Mouse (Mus musculus) forebrain, embryonic 11.5 days (tissue): ENCODE results near the gene Oas1e. TPM values are rescaled to one million over a fixed set of nuclear protein-coding genes. Genes with fewer than 3 reads are reported as not detected.

Experiments used
- ATAC-seq: fragments of 200-750 bp; cut with Nextera tagmentation; replicated peaks from 2 replicates; pipeline ENCODE4 v1.8.0; 2017; ENCODE audit warnings: moderate TSS enrichment; ENCODE audit not compliant: low FRiP score
- DNase-seq: peaks from one replicate; pipeline ENCODE4 v3.0.0-alpha.2; 2017; ENCODE audit warnings: low spot score
- H3K27ac ChIP-seq: fragments of 300-500 bp; sonication (generic); 2 replicates; pipeline ENCODE4 v1.5.1; 2014; ENCODE audit warnings: low read depth, low read length
- H3K27me3 ChIP-seq: fragments of 300-500 bp; sonication (generic); 2 replicates; pipeline ENCODE4 v1.6.1; 2014; ENCODE audit warnings: mild to moderate bottlenecking, low read length, mixed read lengths; ENCODE audit not compliant: control insufficient read depth, insufficient read depth
- H3K36me3 ChIP-seq: fragments of 300-500 bp; sonication (generic); 2 replicates; pipeline ENCODE4 v1.6.1; 2014; ENCODE audit warnings: mild to moderate bottlenecking, low read length, moderate library complexity, mixed read lengths; ENCODE audit not compliant: control insufficient read depth, insufficient read depth
- H3K4me1 ChIP-seq: fragments of 300-500 bp; sonication (generic); replicated peaks from 2 replicates; pipeline ENCODE4 v1.6.1; 2014; ENCODE audit warnings: low read length, mixed read lengths; ENCODE audit not compliant: control insufficient read depth, insufficient read depth
- H3K4me2 ChIP-seq: fragments of 300-500 bp; sonication (generic); 2 replicates; pipeline ENCODE4 v1.6.1; 2014; ENCODE audit warnings: low read depth, mild to moderate bottlenecking, low read length, moderate library complexity, mixed read lengths; ENCODE audit not compliant: severe bottlenecking
- H3K4me3 ChIP-seq: fragments of 300-500 bp; sonication (generic); 2 replicates; pipeline ENCODE4 v1.5.1; 2014; ENCODE audit warnings: low read depth, low read length
- H3K9ac ChIP-seq: fragments of 300-500 bp; sonication (generic); 2 replicates; pipeline ENCODE4 v1.6.1; 2014; ENCODE audit warnings: low read length
- H3K9me3 ChIP-seq: fragments of 300-500 bp; sonication (generic); 2 replicates; pipeline ENCODE4 v1.6.1; 2016; ENCODE audit warnings: low read length, mixed read lengths; ENCODE audit not compliant: control insufficient read depth
- WGBS: fragments of 180-500 bp; shearing (Covaris S2); extraction: QIAGEN DNeasy Blood & Tissue Kit; methylation state at CpG from one replicate; pipeline ENCODE4 v1.1.7; 2014; 5-methylcytosine and 5-hydroxymethylcytosine counted together
- polyA plus RNA-seq: library from polyadenylated mRNA; unstranded; fragments of >200 nt; fragmentation: Nextera tagmentation; extraction: Ambion mirVana; gene quantifications from 2 replicates; pipeline ENCODE4 v1.2.1, GENCODE M21; 2014

The Oas1e gene
- polyA plus RNA-seq, 1 experiment from 2014 or later: not detected

DNA sequence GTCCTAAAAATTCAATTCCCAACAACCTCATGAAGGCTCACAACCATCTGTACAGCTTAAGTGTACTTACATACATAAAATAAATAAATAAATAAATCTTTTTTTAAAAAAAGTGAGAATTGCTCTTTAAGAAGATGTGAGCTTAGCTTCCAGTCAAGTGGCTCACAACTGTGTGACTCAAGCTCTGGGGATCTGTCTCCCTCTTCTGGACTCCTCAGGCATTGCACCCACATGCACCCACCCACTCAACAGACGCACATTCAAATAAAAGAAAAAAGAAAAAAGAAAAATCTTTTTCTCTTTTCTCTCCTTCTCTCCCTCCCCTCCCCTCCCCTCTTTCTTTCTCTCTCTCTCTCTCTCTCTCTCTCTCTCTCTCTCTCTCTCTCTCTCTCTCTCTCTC, 13.7 kb downstream of the Oas1e start:
- Histone ChIP-seq H3K4me2 (no peak overlapping the region), H3K9me3 (no peaks in the 10 kb centered on the region), H3K27ac (no peak overlapping the region), H3K4me1 (no peaks in the 10 kb centered on the region), H3K4me3 (no peak overlapping the region), H3K36me3 (no peaks in the 10 kb centered on the region), H3K27me3 (no peaks in the 10 kb centered on the region), H3K9ac (no peak overlapping the region)
- no peak for DNase-seq
- 86% methylated on average over 1 of the region's 1 CpGs for WGBS
- no peak for ATAC-seq

DNA sequence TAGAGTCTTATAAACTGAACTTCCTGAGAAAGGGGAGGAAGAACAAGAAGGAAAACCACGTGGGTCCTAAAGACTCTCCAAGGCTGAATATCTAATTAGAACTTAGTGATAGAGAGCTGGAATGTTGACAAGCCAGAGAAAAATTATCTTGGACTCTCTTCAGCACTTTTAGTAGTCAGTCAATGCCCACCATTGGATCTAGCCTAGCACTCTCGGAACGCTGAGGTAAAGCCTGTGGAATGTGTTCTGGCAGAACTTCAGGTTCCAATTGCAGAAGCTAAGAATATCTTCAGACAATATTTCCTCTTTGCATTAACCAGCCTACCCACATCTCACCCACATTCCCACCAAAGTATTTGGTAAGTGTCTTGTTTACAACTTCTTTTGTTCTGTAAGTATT, 15.4 kb downstream of the Oas1e start:
- H3K9me3 ChIP-seq: no peaks in the 10 kb centered on the region
- no peak overlapping the region for H3K4me3 ChIP-seq
- H3K9ac ChIP-seq: no peak overlapping the region
- no peaks in the 10 kb centered on the region for H3K27me3 ChIP-seq
- H3K27ac ChIP-seq: no peak overlapping the region
- H3K36me3 ChIP-seq: no peaks in the 10 kb centered on the region
- no peak for ATAC-seq
- WGBS: 56% methylated on average over 3 of the region's 3 CpGs
- no peak overlapping the region for H3K4me2 ChIP-seq
- no peak for DNase-seq
- no peaks in the 10 kb centered on the region for H3K4me1 ChIP-seq

DNA sequence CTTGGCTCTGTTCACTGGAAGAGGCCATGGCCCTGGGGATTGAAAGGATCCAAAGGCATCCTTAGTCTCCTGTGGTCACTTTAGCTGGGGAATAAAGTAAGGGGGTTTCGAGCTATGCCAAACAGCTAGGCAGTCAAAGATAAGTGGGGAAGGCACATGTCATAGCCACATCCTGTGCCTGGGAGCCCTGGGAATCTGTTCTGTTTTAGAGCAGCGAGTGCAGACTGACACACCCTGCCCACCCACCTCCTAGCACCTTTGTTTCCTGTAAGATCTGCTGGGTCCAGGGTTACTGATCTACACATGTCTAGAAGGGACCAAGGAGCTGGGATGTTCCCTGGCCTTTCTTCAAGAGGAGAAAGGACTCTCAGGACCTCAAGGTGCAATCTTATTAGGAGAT, 16.4 kb downstream of the Oas1e start:
- no peaks in the 10 kb centered on the region for H3K4me1 ChIP-seq
- no peak overlapping the region for H3K4me2 ChIP-seq
- H3K4me3 ChIP-seq: no peak overlapping the region
- no peak for ATAC-seq
- no peaks in the 10 kb centered on the region for H3K27me3 ChIP-seq
- WGBS: 78% methylated on average over 2 of the region's 2 CpGs
- no peaks in the 10 kb centered on the region for H3K9me3 ChIP-seq
- no peaks in the 10 kb centered on the region for H3K36me3 ChIP-seq
- H3K27ac ChIP-seq: no peak overlapping the region
- no peak for DNase-seq
- no peak overlapping the region for H3K9ac ChIP-seq

DNA sequence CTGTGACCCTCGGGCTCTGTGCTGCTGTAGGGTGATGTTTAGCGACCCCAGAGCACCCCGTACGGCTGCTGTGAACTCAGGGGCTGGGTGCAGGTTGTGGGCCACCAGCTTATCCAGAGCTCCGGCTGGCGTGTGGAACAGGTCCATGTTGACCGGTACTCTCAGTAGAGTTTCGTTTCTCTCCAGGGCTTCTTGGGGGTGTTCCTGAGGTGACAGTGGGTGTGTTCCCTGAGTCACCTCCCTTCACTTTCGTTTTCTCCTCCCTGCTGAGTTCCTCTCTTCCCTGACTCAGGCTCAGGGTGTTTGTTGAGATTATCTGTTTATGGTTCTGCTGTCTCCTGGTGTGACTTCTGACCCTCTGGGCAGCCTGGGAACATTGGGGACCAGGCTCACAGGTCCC, 17.9 kb downstream of the Oas1e start, which contains the start of gene Oas3:
Oas3 (minus strand) TSS at position 184 of the 400 bp plus-strand sequence.
- ATAC-seq (no peak), DNase-seq (no peak)
- H3K9me3 ChIP-seq: no peaks in the 10 kb centered on the region
- no peaks in the 10 kb centered on the region for H3K27me3 ChIP-seq
- no peak within 1 kb of the TSS for H3K27ac ChIP-seq
- H3K4me2 ChIP-seq: no peak within 1 kb of the TSS
- no peak within 1 kb of the TSS for H3K9ac ChIP-seq
- no peak within 1 kb of the TSS for H3K4me3 ChIP-seq
- H3K4me1 ChIP-seq: no peaks in the 10 kb centered on the region
- no peaks in the 10 kb centered on the region for H3K36me3 ChIP-seq
- WGBS: 86% methylated on average over 9 of the region's 9 CpGs

DNA sequence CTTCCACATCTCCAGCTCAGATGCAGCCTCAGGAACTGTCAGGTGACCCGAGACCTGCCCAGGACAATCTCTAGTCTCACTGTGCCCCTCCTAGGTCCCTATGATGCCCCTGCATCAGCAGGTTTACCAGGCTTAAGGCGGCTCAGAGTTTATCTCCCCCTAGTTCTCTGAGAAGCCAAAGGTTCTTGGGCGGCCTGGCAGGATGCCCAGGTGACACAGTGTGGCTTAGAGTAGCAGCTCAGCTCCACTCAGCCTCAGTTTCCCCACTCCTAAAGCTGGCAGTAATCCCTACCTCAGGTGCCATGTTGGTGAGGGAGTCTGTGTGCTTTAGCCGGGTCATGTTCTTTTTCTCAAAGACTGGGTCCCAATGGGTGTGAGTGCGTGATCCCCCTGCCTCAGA, 18.5 kb downstream of the Oas1e start:
- no peaks in the 10 kb centered on the region for H3K36me3 ChIP-seq
- no peak for DNase-seq
- no peak overlapping the region for H3K27ac ChIP-seq
- H3K9ac ChIP-seq: no peak overlapping the region
- no peak overlapping the region for H3K4me3 ChIP-seq
- 77% methylated on average over 5 of the region's 5 CpGs for WGBS
- ATAC-seq: no peak
- H3K4me2 ChIP-seq: no peak overlapping the region
- H3K27me3 ChIP-seq: no peaks in the 10 kb centered on the region
- no peaks in the 10 kb centered on the region for H3K9me3 ChIP-seq
- no peaks in the 10 kb centered on the region for H3K4me1 ChIP-seq

DNA sequence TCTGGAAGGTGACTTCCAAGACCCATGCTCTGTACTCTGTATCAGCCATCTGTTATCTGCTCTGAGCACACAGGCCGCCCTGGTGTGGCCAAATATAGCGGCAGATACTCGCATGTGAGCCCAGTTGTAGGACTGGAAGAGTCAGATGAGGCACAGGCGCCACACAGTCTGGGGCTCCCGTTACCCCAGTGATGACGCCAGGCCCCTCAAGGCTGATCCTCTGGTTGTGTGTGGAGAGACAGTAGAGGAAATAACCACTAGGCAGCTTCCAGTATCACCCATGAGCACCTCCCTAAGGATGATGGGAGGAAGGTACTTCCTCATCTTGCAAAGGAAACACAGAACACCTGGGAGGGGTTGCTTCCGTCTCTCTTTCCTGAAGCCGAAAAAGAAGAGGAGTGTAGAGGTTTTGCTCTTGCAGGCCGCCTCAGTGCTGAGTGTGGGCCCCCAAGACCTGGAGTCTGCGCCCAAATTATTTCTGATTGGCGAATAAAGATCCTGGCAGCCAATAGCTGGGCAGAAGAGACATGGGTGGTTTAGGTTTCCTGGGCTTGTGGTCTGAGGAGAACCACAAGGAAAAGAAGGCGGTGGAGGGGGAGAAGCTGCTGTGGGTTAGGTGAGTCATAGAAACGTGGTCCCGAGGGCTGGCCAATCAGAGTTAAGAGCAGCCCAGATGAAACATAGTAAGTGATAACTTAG, 19.9 kb downstream of the Oas1e start:
- no peak overlapping the region for H3K4me3 ChIP-seq
- no peak overlapping the region for H3K27ac ChIP-seq
- H3K27me3 ChIP-seq: no peaks in the 10 kb centered on the region
- ATAC-seq: no peak
- no peaks in the 10 kb centered on the region for H3K9me3 ChIP-seq
- H3K4me1 ChIP-seq: no peaks in the 10 kb centered on the region
- no peak overlapping the region for H3K9ac ChIP-seq
- WGBS: 85% methylated on average over 14 of the region's 14 CpGs
- no peak for DNase-seq
- H3K36me3 ChIP-seq: no peaks in the 10 kb centered on the region
- no peak overlapping the region for H3K4me2 ChIP-seq

DNA sequence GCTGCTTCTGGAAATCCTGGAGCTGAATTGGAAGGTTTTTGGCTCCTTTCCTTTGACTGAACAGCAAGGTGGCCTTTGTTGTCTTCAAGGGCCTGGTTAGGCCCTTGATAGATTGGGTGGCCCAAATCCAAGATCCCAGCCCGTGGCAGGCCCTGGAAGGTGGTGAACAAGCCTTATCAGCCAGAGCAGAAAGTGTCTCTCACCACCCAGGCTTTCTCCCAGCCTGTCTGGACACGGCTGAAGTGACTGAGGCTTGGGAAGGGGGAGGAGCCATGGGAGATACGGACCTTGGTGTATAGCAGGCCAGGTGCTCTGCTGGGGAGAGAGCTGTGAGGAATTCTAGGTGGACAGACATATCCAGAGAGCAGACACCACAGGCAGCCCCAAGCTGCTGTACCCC, 25.9 kb downstream of the Oas1e start:
- no peak overlapping the region for H3K4me3 ChIP-seq
- WGBS: 81% methylated on average over 3 of the region's 3 CpGs

DNA sequence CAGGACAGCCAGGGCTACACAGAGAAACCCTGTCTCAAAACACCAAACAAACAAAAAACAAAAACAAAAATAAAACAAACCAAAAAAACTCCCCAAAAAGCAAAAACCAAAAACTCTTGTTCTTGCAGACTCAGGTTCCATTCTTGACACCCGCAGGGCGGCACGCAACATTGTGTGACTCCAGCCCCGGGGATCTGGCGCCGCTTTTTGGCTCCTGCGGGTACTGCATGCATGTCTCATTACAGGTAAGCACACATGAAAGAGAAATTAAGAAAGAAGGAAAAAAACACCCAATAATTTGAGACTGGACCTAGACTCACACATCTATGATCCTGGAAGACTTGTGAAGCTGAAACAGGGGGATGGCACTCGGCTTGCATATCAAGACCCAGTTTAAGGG, 30.3 kb downstream of the Oas1e start:
- Histone ChIP-seq H3K4me1 (no peaks in the 10 kb centered on the region), H3K4me3 (no peak overlapping the region), H3K9me3 (no peaks in the 10 kb centered on the region), H3K4me2 (no peak overlapping the region), H3K27me3 (no peaks in the 10 kb centered on the region), H3K9ac (no peak overlapping the region), H3K27ac (no peak overlapping the region), H3K36me3 (no peaks in the 10 kb centered on the region)
- no peak for ATAC-seq
- WGBS: 78% methylated on average over 8 of the region's 8 CpGs
- DNase-seq: no peak

More for the DNA sequence above, 25.9 kb downstream of the Oas1e start:
- ATAC-seq (no peak), DNase-seq (no peak)
- Histone ChIP-seq H3K36me3 (no peaks in the 10 kb centered on the region), H3K27ac (no peak overlapping the region), H3K9me3 (no peaks in the 10 kb centered on the region), H3K9ac (no peak overlapping the region), H3K4me1 (no peaks in the 10 kb centered on the region), H3K27me3 (no peaks in the 10 kb centered on the region), H3K4me2 (no peak overlapping the region)

DNA sequence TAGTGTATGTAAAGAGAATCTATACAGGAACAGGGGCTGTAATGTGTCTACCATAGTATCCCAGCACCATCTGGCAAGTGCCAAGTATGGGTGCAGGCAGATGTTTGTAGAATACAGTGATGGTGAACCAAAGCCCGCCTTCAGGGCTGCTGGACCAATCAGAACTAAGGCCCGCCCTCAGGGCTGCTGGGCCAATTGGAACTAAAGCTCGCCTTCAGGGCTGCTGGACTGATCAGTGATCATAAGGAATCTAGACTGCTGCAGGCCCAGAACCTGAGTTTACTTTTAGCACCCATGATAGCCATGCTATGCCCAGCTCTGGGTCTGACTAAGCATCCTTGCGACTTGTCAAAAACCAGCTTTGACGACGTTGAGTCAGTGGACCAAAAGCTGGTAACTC, 33.4 kb downstream of the Oas1e start:
- H3K27ac ChIP-seq: no peak overlapping the region
- H3K4me3 ChIP-seq: no peak overlapping the region
- 23% methylated on average over 6 of the region's 6 CpGs for WGBS
- H3K4me1 ChIP-seq: no peaks in the 10 kb centered on the region
- no peak overlapping the region for H3K9ac ChIP-seq
- H3K36me3 ChIP-seq: no peaks in the 10 kb centered on the region
- H3K27me3 ChIP-seq: no peaks in the 10 kb centered on the region
- DNase-seq (no peak), ATAC-seq (0 out of 2 replicates have a peak, but pooled peaks have one; percentile 36)
- H3K4me2 ChIP-seq: no peak overlapping the region
- no peaks in the 10 kb centered on the region for H3K9me3 ChIP-seq
